Mouse (Mus musculus): Measurements from ENCODE around the gene Tmem54.

DNA sequence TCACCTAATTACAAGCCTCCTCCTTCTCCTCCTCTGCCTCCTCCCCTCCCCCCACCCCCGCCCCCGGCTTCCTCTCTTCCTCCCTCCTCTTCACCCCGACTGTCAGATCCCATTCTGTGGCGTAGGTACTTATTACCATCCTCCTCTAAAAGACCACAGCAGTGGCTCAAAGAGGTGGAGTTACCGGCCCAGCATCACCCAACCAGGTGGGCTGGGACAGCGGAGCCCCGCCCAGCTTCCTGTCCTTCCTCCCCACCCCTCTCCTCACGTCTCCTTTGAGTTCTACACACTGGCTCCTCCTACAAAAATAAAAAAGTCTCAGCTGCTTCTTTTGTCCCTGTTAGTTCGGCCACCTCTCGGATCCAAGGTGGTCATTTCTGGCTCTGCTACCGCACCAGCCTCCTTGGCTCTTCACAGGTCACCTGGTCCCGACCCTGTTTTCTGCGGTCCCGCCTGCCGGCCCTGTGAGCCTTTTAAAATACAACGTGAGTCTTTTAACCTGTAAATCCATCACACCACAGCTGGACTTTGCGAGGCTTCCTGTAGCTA is 25.5 kb downstream of the Tmem54 start:
- TF ChIP-seq GATA1 (IDR thresholded peaks at IDR 0.05; ENCODE audit: borderline replicate concordance, low read length) (no peak), FLI1 (IDR thresholded peaks at IDR 0.05; ENCODE audit: low read length) (no peak)

Measured in megakaryocyte, embryonic 14.5 days (primary cell).